Mouse (Mus musculus) lung, postnatal 14 days (tissue): ENCODE data around the gene Ppp1r1b.
A peak's percentile ranks its signal among the peaks of the same experiment; 100 is the strongest.

Source experiments
- DNase-seq: peaks from one replicate; pipeline ENCODE4 v3.0.0; 2021

Ppp1r1b gene

GRCm38 (mm10) chr11:98328371-98329069 is 19.7 kb upstream of the Ppp1r1b start:
- DNase-seq = no peak

GRCm38 (mm10) chr11:98329081-98329959 is 18.9 kb upstream of the Ppp1r1b start, which contains the start of gene Neurod2:
Neurod2 (minus strand) TSS chr11:98329648.
- no peak for DNase-seq

GRCm38 (mm10) chr11:98329960-98330744 is 18.1 kb upstream of the Ppp1r1b start:
- DNase-seq = no peak

- no peak for DNase-seq
Measured at GRCm38 (mm10) chr11:98330745-98331204, 17.4 kb upstream of the Ppp1r1b start.

GRCm38 (mm10) chr11:98331401-98331800 is 16.8 kb upstream of the Ppp1r1b start:
- no peak for DNase-seq

GRCm38 (mm10) chr11:98332186-98332585 is 16.0 kb upstream of the Ppp1r1b start:
- DNase-seq = no peak

GRCm38 (mm10) chr11:98332841-98333240 is 15.4 kb upstream of the Ppp1r1b start:
- DNase-seq = no peak

GRCm38 (mm10) chr11:98333263-98333696 is 14.9 kb upstream of the Ppp1r1b start:
- DNase-seq = no peak

- no peak for DNase-seq
Measured at GRCm38 (mm10) chr11:98333981-98334741, 14.0 kb upstream of the Ppp1r1b start.

GRCm38 (mm10) chr11:98335250-98335649 is 13.0 kb upstream of the Ppp1r1b start:
- no peak for DNase-seq

GRCm38 (mm10) chr11:98336245-98337107 is 11.7 kb upstream of the Ppp1r1b start:
- no peak for DNase-seq

GRCm38 (mm10) chr11:98338507-98338961 is 9.7 kb upstream of the Ppp1r1b start:
- DNase-seq = peak; percentile 62

GRCm38 (mm10) chr11:98339071-98339501 is 9.1 kb upstream of the Ppp1r1b start:
- no peak for DNase-seq

- DNase-seq = no peak
Measured at GRCm38 (mm10) chr11:98339679-98340287, 8.4 kb upstream of the Ppp1r1b start.

- DNase-seq = no peak
Measured at GRCm38 (mm10) chr11:98340597-98340996, 7.6 kb upstream of the Ppp1r1b start.

GRCm38 (mm10) chr11:98341174-98341573 is 7.0 kb upstream of the Ppp1r1b start:
- no peak for DNase-seq

GRCm38 (mm10) chr11:98342000-98342945 is 5.9 kb upstream of the Ppp1r1b start:
- peak; percentile 96 for DNase-seq

- DNase-seq = peak; percentile 86
Measured at GRCm38 (mm10) chr11:98345253-98345652, 3.0 kb upstream of the Ppp1r1b start.

GRCm38 (mm10) chr11:98346168-98346567 is 2.0 kb upstream of the Ppp1r1b start:
- no peak for DNase-seq
